Mouse (Mus musculus) CH12.LX (cell line): ENCODE results near the gene Ttc26. TPM values are rescaled to one million over a fixed set of nuclear protein-coding genes. Genes with fewer than 3 reads are reported as not detected.
A peak's percentile ranks its signal among the peaks of the same experiment; 100 is the strongest.

Experiments
- DNase-seq: peaks from one replicate; pipeline ENCODE4 v3.0.0-alpha.2; 2013; ENCODE audit errors: extremely low read depth
- H3K27ac ChIP-seq: 2 replicates; pipeline ENCODE4 v1.5.1; 2012; ENCODE audit warnings: low read depth, mild to moderate bottlenecking, control low read depth, moderate library complexity; ENCODE audit not compliant: insufficient read depth
- H3K27me3 ChIP-seq: replicated peaks from 2 replicates; pipeline ENCODE3; 2012; ENCODE audit warnings: inconsistent platforms
- H3K36me3 ChIP-seq, 2 experiments: replicated peaks in 1 of 2; 2 replicates each; pipeline versions ENCODE3 to v1.6.1; 2012; ENCODE audit warnings: inconsistent platforms in 1 of 2, low read length in 1 of 2, mild to moderate bottlenecking in 1 of 2, mixed read lengths in 1 of 2, moderate library complexity in 1 of 2; ENCODE audit not compliant: control insufficient read depth in 1 of 2, insufficient read depth in 1 of 2
- H3K4me1 ChIP-seq, 2 experiments: 2 replicates each; pipeline ENCODE4 v1.6.1; 2012; ENCODE audit warnings: inconsistent platforms in 1 of 2, moderate library complexity in 1 of 2; ENCODE audit not compliant: insufficient read depth in 2 of 2, control insufficient read depth in 1 of 2
- H3K4me2 ChIP-seq: 2 replicates; pipeline ENCODE4 v1.6.1; 2012; ENCODE audit warnings: low read depth, mild to moderate bottlenecking, control low read depth; ENCODE audit not compliant: poor library complexity, insufficient read depth, severe bottlenecking
- H3K4me3 ChIP-seq, 3 experiments: fragments of 150-350 bp in 1 of 3; sonication (generic) in 1 of 3; replicated peaks in 1 of 3; 2 replicates each; pipeline versions ENCODE3 to v1.5.1; 2011 to 2012; ENCODE audit warnings: low read depth in 2 of 3, low read length in 2 of 3, mild to moderate bottlenecking in 2 of 3, moderate library complexity in 2 of 3, control low read depth in 1 of 3, improper control_type of control experiment in 1 of 3, inconsistent platforms in 1 of 3, mixed read lengths in 1 of 3; ENCODE audit not compliant: poor library complexity in 1 of 3
- H3K79me2 ChIP-seq: replicated peaks from 2 replicates; pipeline ENCODE4 v1.6.1; 2012; ENCODE audit warnings: mild to moderate bottlenecking, moderate library complexity; ENCODE audit not compliant: control insufficient read depth, poor library complexity, insufficient read depth, severe bottlenecking; ENCODE audit errors: extremely low read depth
- H3K9ac ChIP-seq: 2 replicates; pipeline ENCODE4 v1.6.1; 2012; ENCODE audit warnings: low read depth, mild to moderate bottlenecking, control low read depth, moderate library complexity; ENCODE audit not compliant: insufficient read depth
- H3K9me3 ChIP-seq: replicated peaks from 2 replicates; pipeline ENCODE3; 2012; ENCODE audit warnings: low read length, inconsistent platforms, mixed read lengths
- BHLHE40 ChIP-seq: IDR thresholded peaks from 2 replicates; pipeline ENCODE4 v1.6.1; 2011; ENCODE audit warnings: mild to moderate bottlenecking, low read depth, low read length, improper control_type of control experiment
- CHD2 ChIP-seq: IDR thresholded peaks from 2 replicates; pipeline ENCODE4 v1.6.1; 2011; ENCODE audit warnings: low read length, improper control_type of control experiment
- E2F4 ChIP-seq: IDR thresholded peaks from 2 replicates; pipeline ENCODE4 v1.6.1; 2011; ENCODE audit warnings: low read depth, low read length, improper control_type of control experiment; ENCODE audit not compliant: insufficient replicate concordance
- ELF1 ChIP-seq: IDR thresholded peaks from 2 replicates; pipeline ENCODE4 v1.6.1; 2014; ENCODE audit warnings: low read depth, mild to moderate bottlenecking, inconsistent platforms, low read length, improper control_type of control experiment
- EP300 ChIP-seq: IDR thresholded peaks from 2 replicates; pipeline ENCODE4 v1.6.1; 2011; ENCODE audit warnings: low read length, improper control_type of control experiment
- ETS1 ChIP-seq: conservative IDR thresholded peaks from 2 replicates; pipeline ENCODE4 v1.6.1; 2012; ENCODE audit warnings: low read depth, mild to moderate bottlenecking, inconsistent platforms, low read length, improper control_type of control experiment, moderate library complexity
- HCFC1 ChIP-seq: IDR thresholded peaks from 2 replicates; pipeline ENCODE4 v1.6.1; 2012; ENCODE audit warnings: low read depth, mild to moderate bottlenecking, inconsistent platforms, low read length, improper control_type of control experiment
- IRF4 ChIP-seq: IDR thresholded peaks from 2 replicates; pipeline ENCODE4 v1.6.1; 2014; ENCODE audit warnings: low read depth, mild to moderate bottlenecking, inconsistent platforms, low read length, improper control_type of control experiment
- JUN ChIP-seq: IDR thresholded peaks from 2 replicates; pipeline ENCODE4 v1.6.1; 2011; ENCODE audit warnings: low read depth, mild to moderate bottlenecking, low read length, improper control_type of control experiment, moderate library complexity; ENCODE audit not compliant: insufficient read depth
- JUND ChIP-seq: conservative IDR thresholded peaks from 2 replicates; pipeline ENCODE4 v1.6.1; 2011; ENCODE audit warnings: low read depth, low read length, improper control_type of control experiment
- KAT2A ChIP-seq: IDR thresholded peaks from 2 replicates; pipeline ENCODE4 v1.6.1; 2012; ENCODE audit warnings: low read length, improper control_type of control experiment, inconsistent platforms; ENCODE audit not compliant: insufficient replicate concordance
- MAX ChIP-seq: IDR thresholded peaks from 2 replicates; pipeline ENCODE4 v1.6.1; 2011; ENCODE audit warnings: low read length, improper control_type of control experiment
- MAZ ChIP-seq: IDR thresholded peaks from 2 replicates; pipeline ENCODE4 v1.6.1; 2012; ENCODE audit warnings: low read depth, mild to moderate bottlenecking, inconsistent platforms, low read length, improper control_type of control experiment, moderate library complexity
- MEF2A ChIP-seq: IDR thresholded peaks from 2 replicates; pipeline ENCODE4 v1.6.1; 2014; ENCODE audit warnings: low read depth, mild to moderate bottlenecking, inconsistent platforms, low read length, improper control_type of control experiment, borderline replicate concordance
- MXI1 ChIP-seq: IDR thresholded peaks from 2 replicates; pipeline ENCODE4 v1.6.1; 2011; ENCODE audit warnings: mild to moderate bottlenecking, low read depth, low read length, improper control_type of control experiment
- MYC ChIP-seq: IDR thresholded peaks from 2 replicates; pipeline ENCODE4 v1.6.1; 2011; ENCODE audit warnings: low read depth, mild to moderate bottlenecking, improper control_type of control experiment, low read length
- NELFE ChIP-seq: IDR thresholded peaks from 2 replicates; pipeline ENCODE4 v1.6.1; 2011; ENCODE audit warnings: low read depth, low read length, improper control_type of control experiment
- NRF1 ChIP-seq: IDR thresholded peaks from 2 replicates; pipeline ENCODE4 v1.6.1; 2014; ENCODE audit warnings: low read depth, mild to moderate bottlenecking, inconsistent platforms, low read length, improper control_type of control experiment, moderate library complexity
- PAX5 ChIP-seq: IDR thresholded peaks from 2 replicates; pipeline ENCODE4 v1.6.1; 2012; ENCODE audit warnings: low read length, inconsistent platforms, mixed read lengths
- POLR2A ChIP-seq: IDR thresholded peaks from 2 replicates; pipeline ENCODE4 v1.6.1; 2011; ENCODE audit warnings: low read depth, mild to moderate bottlenecking, improper control_type of control experiment, low read length
- POLR2AphosphoS2 ChIP-seq: IDR thresholded peaks from 2 replicates; pipeline ENCODE4 v1.6.1; 2011; ENCODE audit warnings: low read depth, low read length, improper control_type of control experiment
- RCOR1 ChIP-seq: conservative IDR thresholded peaks from 2 replicates; pipeline ENCODE4 v1.6.1; 2012; ENCODE audit warnings: low read depth, mild to moderate bottlenecking, inconsistent platforms, low read length, improper control_type of control experiment
- SIN3A ChIP-seq: IDR thresholded peaks from 2 replicates; pipeline ENCODE4 v1.6.1; 2012; ENCODE audit warnings: low read length, improper control_type of control experiment, inconsistent platforms
- SMC3 ChIP-seq: IDR thresholded peaks from 2 replicates; pipeline ENCODE4 v1.6.1; 2011; ENCODE audit warnings: low read depth, low read length, improper control_type of control experiment
- TBP ChIP-seq: conservative IDR thresholded peaks from 2 replicates; pipeline ENCODE4 v1.6.1; 2011; ENCODE audit warnings: low read depth, low read length, improper control_type of control experiment
- TCF12 ChIP-seq: IDR thresholded peaks from 2 replicates; pipeline ENCODE4 v1.6.1; 2014; ENCODE audit warnings: low read depth, mild to moderate bottlenecking, inconsistent platforms, low read length, improper control_type of control experiment
- USF1 ChIP-seq: IDR thresholded peaks from 2 replicates; pipeline ENCODE4 v1.6.1; 2014; ENCODE audit warnings: low read depth, mild to moderate bottlenecking, inconsistent platforms, low read length, improper control_type of control experiment
- ZNF384 ChIP-seq: IDR thresholded peaks from 2 replicates; pipeline ENCODE4 v1.6.1; 2012; ENCODE audit warnings: low read depth, low read length, improper control_type of control experiment, inconsistent platforms
- dilution Hi-C: fragments of 300-500 bp; cut with MboI; formaldehyde crosslinking; loops from 2 replicates; pipeline ENCODE4 v1.14.3; 2020; ENCODE audit warnings: low sequenced_read_pairs; ENCODE audit not compliant: extremely low pct_unique_long_range_greater_than_20kb, extremely low pct_ligation_motif_present
- in situ Hi-C: fragments of 300-500 bp; cut with MboI; formaldehyde crosslinking; loops from 3 replicates; pipeline ENCODE4 v1.14.3; 2019; ENCODE audit warnings: low sequenced_read_pairs, low pct_ligation_motif_present, low pct_unique_long_range_greater_than_20kb, mixed read lengths
- polyA plus RNA-seq: library from polyadenylated mRNA; unstranded; fragments of >175 nt; gene quantifications from 2 replicates; pipeline ENCODE4 v1.2.1, GENCODE M21; 2012; ENCODE audit warnings: low read depth; ENCODE audit not compliant: insufficient read length
- total RNA-seq, 2 experiments: library from RNA; depleted of rRNA; stranded (reverse); fragments of 300-350 nt in 1 of 2; fragments of >200 nt in 1 of 2; gene quantifications; 2 replicates each; pipeline ENCODE4 v1.2.3; 2012 to 2014

The Ttc26 gene
- total RNA-seq (2012; rRNA removed) (1.4 and 1.7 TPM in 2 replicates), total RNA-seq (2014; rRNA removed) (1.8 TPM in 2 replicates), polyA plus RNA-seq (2.3 TPM in 2 replicates)

DNA sequence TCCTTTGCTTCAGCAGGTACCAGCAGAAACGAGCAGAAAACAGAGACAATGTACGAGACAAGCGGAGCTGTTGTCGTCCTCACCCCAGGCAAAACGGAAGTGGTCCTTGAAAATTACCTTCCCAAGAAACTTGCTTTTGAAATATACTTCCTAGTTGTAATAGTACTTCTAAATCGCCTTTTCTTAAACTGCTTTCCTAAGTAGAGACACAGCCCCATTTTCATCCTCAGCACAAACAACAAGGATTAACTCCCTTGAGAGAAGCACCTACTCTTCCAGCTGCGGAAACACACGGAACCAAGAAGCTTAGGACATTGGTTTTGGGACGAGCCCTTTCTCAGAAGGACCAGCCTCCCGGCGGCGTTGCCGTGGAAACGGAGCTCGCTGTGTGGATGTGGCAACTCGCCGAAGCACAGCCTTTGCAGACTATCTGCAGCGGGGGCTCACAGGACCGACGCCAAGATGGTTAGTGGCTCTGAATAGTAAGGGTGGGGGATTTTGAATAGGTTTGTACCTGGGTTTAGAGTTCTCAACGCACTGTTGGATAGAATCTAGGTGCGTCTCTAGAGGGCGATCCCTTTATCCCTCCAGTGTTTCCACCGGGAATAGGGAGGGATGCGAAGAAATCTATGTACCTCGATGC is at the start of gene Ttc26:
TSS of gene Ttc26 (plus strand) at position 341 of the 643 bp plus-strand sequence.
- DNase-seq: peak; percentile 88
- Histone ChIP-seq H3K4me3 (peak within 1 kb of the TSS; percentile 65 to 82 (median 68)), H3K9me3 (no peaks in the 10 kb centered on the region), H3K36me3 (no peaks in the 10 kb centered on the region), H3K79me2 (no peaks in the 10 kb centered on the region), H3K4me1 (peaks cover 0 to 13% of the 10 kb centered on the region in 2 experiments; a peak in 2 of 4 replicates), H3K4me2 (peak within 1 kb of the TSS; percentile 99), H3K9ac (peak within 1 kb of the TSS; percentile 99), H3K27me3 (no peaks in the 10 kb centered on the region), H3K27ac (no peak within 1 kb of the TSS)
- dilution Hi-C loops (no loop called here), in situ Hi-C loops (no loop called here)
- TF ChIP-seq MAX (no peak), HCFC1 (peak; percentile 92), ELF1 (peak; percentile 79), JUND (0 out of 2 replicates have a peak, but pooled peaks have one; percentile 48), POLR2AphosphoS2 (no peak), NELFE (peak; percentile 70; the same call in 1 of the 2 replicates), TBP (peak; percentile 84), MXI1 (peak; percentile 93), EP300 (no peak), KAT2A (peak; percentile 62; the same call in 1 of the 2 replicates), CHD2 (no peak), ZNF384 (no peak), POLR2A (peak; percentile 60), IRF4 (peak; percentile 44; the same call in 1 of the 2 replicates), MEF2A (0 out of 2 replicates have a peak, but pooled peaks have one; percentile 15), BHLHE40 (no peak), NRF1 (no peak), SIN3A (peak; percentile 93)

DNA sequence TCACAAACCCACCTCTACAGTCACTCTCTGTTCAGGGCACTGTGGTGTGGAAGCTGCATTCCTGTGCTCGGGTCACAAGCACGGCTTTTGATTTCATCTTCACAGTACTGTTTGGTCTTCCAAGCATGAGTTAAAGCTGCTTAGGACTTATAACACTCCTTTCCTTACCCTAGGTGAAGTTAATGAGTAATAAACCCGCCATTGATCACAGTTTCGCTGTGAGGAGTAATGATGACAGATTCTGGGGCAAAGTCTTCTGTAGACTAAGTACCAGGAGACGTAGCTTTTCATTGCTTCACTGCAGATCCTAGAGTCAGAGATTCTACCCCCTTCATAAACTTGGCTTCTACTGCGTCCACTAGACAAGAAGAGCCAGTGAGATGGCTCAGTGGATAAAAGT is 46.0 kb upstream of the Ttc26 start:
- in situ Hi-C loops: no loop called here
- H3K79me2 ChIP-seq: peaks cover 27% of the 10 kb centered on the region
- H3K9ac ChIP-seq: no peak overlapping the region
- no peaks in the 10 kb centered on the region for H3K9me3 ChIP-seq
- TF ChIP-seq KAT2A (no peak), ETS1 (no peak), E2F4 (no peak), NRF1 (no peak), JUN (no peak), USF1 (no peak), PAX5 (no peak), BHLHE40 (no peak), RCOR1 (no peak), POLR2AphosphoS2 (no peak), SMC3 (no peak), NELFE (no peak), TCF12 (no peak), MYC (no peak), TBP (no peak), POLR2A (no peak), MAZ (no peak)
- TF ChIP-seq, all 38 proteins: peak for 0
- Histone ChIP-seq H3K4me3 (no peak overlapping the region), H3K4me2 (no peak overlapping the region), H3K36me3 (peaks cover 86 to 92% of the 10 kb centered on the region in 2 experiments), H3K27me3 (no peaks in the 10 kb centered on the region), H3K4me1 (peaks cover 0 to 11% of the 10 kb centered on the region in 2 experiments; a peak in 1 of 4 replicates), H3K27ac (no peak overlapping the region)
- dilution Hi-C loops: no loop called here
- no peak for DNase-seq
